Mouse (Mus musculus) midbrain, embryonic 15.5 days (tissue): ENCODE data around the gene Naa40. TPM values are rescaled to one million over a fixed set of nuclear protein-coding genes. Genes with fewer than 3 reads are reported as not detected.

Experiments used
- polyA plus RNA-seq: library from polyadenylated mRNA; unstranded; fragments of >200 nt; fragmentation: Nextera tagmentation; extraction: Ambion mirVana; gene quantifications from 2 replicates; pipeline ENCODE4 v1.2.1, GENCODE M21; 2015

The Naa40 gene
- polyA plus RNA-seq, 1 experiment from 2014 or later, result 75.1 TPM

Other genes starting within 250 kb of the Naa40 start
- gene Dnajc4, start 248.6 kb downstream of the Naa40 start, polyA plus RNA-seq, result 24.1 and 25.6 TPM in 2 replicates
- 21.0 and 22.5 TPM in 2 replicates for gene Nudt22, start 245.1 kb downstream of the Naa40 start, polyA plus RNA-seq
- gene Trpt1, start 245.1 kb downstream of the Naa40 start, polyA plus RNA-seq, result 18.5 and 19.8 TPM in 2 replicates
- gene Fermt3, start 221.7 kb downstream of the Naa40 start, polyA plus RNA-seq, result 4.8 and 5.2 TPM in 2 replicates
- 214 and 230 TPM in 2 replicates for gene Stip1, start 201.2 kb downstream of the Naa40 start, polyA plus RNA-seq
- gene Macrod1, start 184.4 kb downstream of the Naa40 start, polyA plus RNA-seq, result 5.6 and 6.0 TPM in 2 replicates
- 12.2 and 12.5 TPM in 2 replicates for gene Flrt1, start 135.5 kb downstream of the Naa40 start, polyA plus RNA-seq
- 242 and 255 TPM in 2 replicates for gene Otub1, start 34.9 kb downstream of the Naa40 start, polyA plus RNA-seq
- gene Cox8a, start 23.6 kb downstream of the Naa40 start, polyA plus RNA-seq, result 837 and 848 TPM in 2 replicates
- 25.3 and 30.4 TPM in 2 replicates for gene Rcor2, start 26.1 kb upstream of the Naa40 start, polyA plus RNA-seq
- 55.5 and 60.2 TPM in 2 replicates for gene Mark2, start 100.7 kb upstream of the Naa40 start, polyA plus RNA-seq
- 35.6 and 40.3 TPM in 2 replicates for gene Spindoc, start 141.8 kb upstream of the Naa40 start, polyA plus RNA-seq
- 15.9 and 16.0 TPM in 2 replicates for gene 2700081O15Rik, start 176.4 kb upstream of the Naa40 start, polyA plus RNA-seq
- 644 and 648 TPM in 2 replicates for gene Rtn3, start 242.1 kb upstream of the Naa40 start, polyA plus RNA-seq